ENCODE assay signal across 17 mouse cellular contexts in genomic region chr1:182561945-182562514, GRCm38 (mm10). TPM values are rescaled to one million over a fixed set of nuclear protein-coding genes. Genes with fewer than 3 reads are reported as not detected.
DNase-seq lines count a peak whose midpoint lies in the region; ATAC-seq and TF ChIP-seq lines count a peak whose summit lies in the region.
"Had no signal": no experiment of that assay in that cellular context is flagged by ENCODE, and none has a peak within 500 bp of the region (broad histone marks: within the 10 kb centered on the region; RNA-seq: fewer than 3 reads in every experiment).

No protein-coding gene starts in this region.

- no peak overlapping the region for H3K9ac ChIP-seq in hindbrain, postnatal 0 days (replicated peaks; ENCODE audit: low read length)
- H3K9ac ChIP-seq in neural tube, embryonic 13.5 days, result no peak overlapping the region
- H3K9ac ChIP-seq in lung, postnatal 0 days (replicated peaks; ENCODE audit: low read depth), result no peak overlapping the region
- H3K9ac ChIP-seq: liver, embryonic 12.5 days had no signal

- peak overlapping the region; percentile 40; the same call in 1 of the 2 replicates for H3K27ac ChIP-seq in hindbrain, embryonic 10.5 days
- H3K27ac ChIP-seq in hindbrain, postnatal 0 days, result no peak overlapping the region
- 0 out of 2 replicates have a peak overlapping the region, but pooled peaks have one; percentile 42 for H3K27ac ChIP-seq in neural tube, embryonic 13.5 days (replicated peaks)
- H3K27ac ChIP-seq in lung, postnatal 0 days (ENCODE audit: low read length), result peak overlapping the region; percentile 38; the same call in 1 of the 2 replicates
- H3K27ac ChIP-seq: liver, embryonic 12.5 days had no signal

- no peak overlapping the region for H3K4me3 ChIP-seq in hindbrain, embryonic 10.5 days
- no peak overlapping the region for H3K4me3 ChIP-seq in hindbrain, postnatal 0 days (ENCODE audit: low read length)
- no peak overlapping the region for H3K4me3 ChIP-seq in neural tube, embryonic 13.5 days
- no peak overlapping the region for H3K4me3 ChIP-seq in lung, postnatal 0 days (ENCODE audit: low read depth, low read length)
- H3K4me3 ChIP-seq: liver, embryonic 12.5 days had no signal

- H3K36me3 ChIP-seq in hindbrain, embryonic 10.5 days, result no peaks in the 10 kb centered on the region
- no peaks in the 10 kb centered on the region for H3K36me3 ChIP-seq in hindbrain, postnatal 0 days (ENCODE audit: insufficient read depth, low read length)
- H3K36me3 ChIP-seq in neural tube, embryonic 13.5 days, result no peaks in the 10 kb centered on the region
- H3K36me3 ChIP-seq in lung, postnatal 0 days (ENCODE audit: insufficient read depth, low read length), result no peaks in the 10 kb centered on the region
- H3K36me3 ChIP-seq: G1E; liver, embryonic 12.5 days had no signal

- peaks cover 28% of the 10 kb centered on the region for H3K4me1 ChIP-seq in hindbrain, embryonic 10.5 days (replicated peaks)
- no peaks in the 10 kb centered on the region for H3K4me1 ChIP-seq in hindbrain, postnatal 0 days (ENCODE audit: insufficient read depth, low read length)
- peaks cover 26% of the 10 kb centered on the region for H3K4me1 ChIP-seq in neural tube, embryonic 13.5 days (replicated peaks)
- 0 out of 2 replicates have a peak, but pooled peaks cover 3% of the 10 kb centered on the region for H3K4me1 ChIP-seq in lung, postnatal 0 days (ENCODE audit: insufficient read depth, low read depth, low read length)

- WGBS in hindbrain, embryonic 10.5 days, result 75% methylated on average over 11 of the region's 11 CpGs
- 67% methylated on average over 11 of the region's 11 CpGs for WGBS in hindbrain, postnatal 0 days
- 70% methylated on average over 11 of the region's 11 CpGs for WGBS in neural tube, embryonic 13.5 days
- 58% methylated on average over 11 of the region's 11 CpGs for WGBS in lung, postnatal 0 days

- peak; percentile 60; the same call in 1 of the 2 replicates for TF ChIP-seq EP300 in lung, postnatal 0 days (IDR thresholded peaks at IDR 0.05)

- H3K4me2 ChIP-seq in hindbrain, postnatal 0 days (ENCODE audit: low read depth, low read length), result no peak overlapping the region
- H3K4me2 ChIP-seq in neural tube, embryonic 13.5 days, result peak overlapping the region; percentile 22; the same call in 1 of the 2 replicates
- H3K4me2 ChIP-seq in lung, postnatal 0 days (replicated peaks; ENCODE audit: low read depth, low read length), result peak overlapping the region; percentile 22; the same call in 1 of the 2 replicates

- DNase-seq in hindbrain, embryonic 10.5 days (ENCODE audit: low spot score), result no peak
- no peak for DNase-seq in hindbrain, postnatal 0 days (ENCODE audit: low spot score)
- no peak for DNase-seq in neural tube, embryonic 10.5 days (ENCODE audit: extremely low spot score, low spot score)
- peak; percentile 42 for DNase-seq in lung, postnatal 0 days (ENCODE audit: low spot score)
- DNase-seq in testis, postnatal 14 days (ENCODE audit: low spot score), result no peak
- no peak for DNase-seq in adrenal gland, postnatal 14 days
- DNase-seq: B cell, adult 2 months; cerebellum, postnatal 36 days; heart, adult 11 months; heart, postnatal 4 days; right cerebral cortex, postnatal 14 days had no signal

- no peaks in the 10 kb centered on the region for H3K27me3 ChIP-seq in hindbrain, embryonic 10.5 days (ENCODE audit: insufficient read depth, poor library complexity, severe bottlenecking)
- no peaks in the 10 kb centered on the region for H3K27me3 ChIP-seq in hindbrain, postnatal 0 days (ENCODE audit: insufficient read depth, low read length)
- H3K27me3 ChIP-seq in neural tube, embryonic 13.5 days, result no peaks in the 10 kb centered on the region
- no peaks in the 10 kb centered on the region for H3K27me3 ChIP-seq in lung, postnatal 0 days (replicated peaks; ENCODE audit: insufficient read depth, low read length)
- H3K27me3 ChIP-seq: liver, embryonic 12.5 days had no signal

- H3K9me3 ChIP-seq in hindbrain, embryonic 10.5 days, result no peaks in the 10 kb centered on the region
- no peaks in the 10 kb centered on the region for H3K9me3 ChIP-seq in hindbrain, postnatal 0 days (ENCODE audit: low read length)
- H3K9me3 ChIP-seq in neural tube, embryonic 13.5 days, result no peaks in the 10 kb centered on the region
- no peaks in the 10 kb centered on the region for H3K9me3 ChIP-seq in lung, postnatal 0 days (ENCODE audit: low read length)
- H3K9me3 ChIP-seq: liver, embryonic 12.5 days had no signal

- TF ChIP-seq CTCF in hindbrain, postnatal 0 days (IDR thresholded peaks at IDR 0.05; ENCODE audit: low read depth), result no peak
- TF ChIP-seq CTCF in lung, postnatal 0 days (IDR thresholded peaks at IDR 0.05), result no peak

- no peak for ATAC-seq in hindbrain, postnatal 0 days
- no peak for ATAC-seq in neural tube, embryonic 13.5 days (ENCODE audit: low read depth)
- peak; percentile 27 for ATAC-seq in lung, postnatal 0 days
- ATAC-seq in megakaryocyte, adult 5-6 weeks (ENCODE audit: poor library complexity, severe bottlenecking), result no peak

RNA-seq across cellular contexts. Expression of gene Capn8, which starts 2.8 kb away (rescaled TPM):
- 0.08 TPM in 1 of 2 replicates, not detected in the other for polyA plus RNA-seq in hindbrain, embryonic 10.5 days (2016; fragmentation: Nextera tagmentation; extraction: Ambion mirVana)
- not detected in 2 replicates for total RNA-seq in hindbrain, postnatal 0 days (2014; rRNA removed)
- not detected in 2 replicates for polyA plus RNA-seq in hindbrain, postnatal 0 days (2015; fragmentation: Nextera tagmentation; extraction: Ambion mirVana)
- 0.29 TPM in 1 of 2 replicates, not detected in the other for polyA plus RNA-seq in neural tube, embryonic 13.5 days (2015; fragmentation: Nextera tagmentation; extraction: Ambion mirVana)
- polyA plus RNA-seq in lung, postnatal 0 days (2015; fragmentation: Nextera tagmentation; extraction: Ambion mirVana), result 0.25 and 0.57 TPM in 2 replicates
- 0.15 TPM in 1 of 2 replicates, not detected in the other for total RNA-seq in adrenal gland, postnatal 14 days (2021)
- not detected in 2 replicates for total RNA-seq in megakaryocyte, adult 5-6 weeks (2015)
- not detected in 2 replicates for total RNA-seq in megakaryocyte, adult 5-6 weeks (2017)
- total RNA-seq: G1E; heart, postnatal 4 days; neutrophil, adult 5-6 weeks had no signal
- polyA plus RNA-seq: G1E; liver, embryonic 12.5 days; midbrain, embryonic 14.5 days had no signal

RNA-seq across cellular contexts. Expression of gene Capn2, which starts 44.6 kb away (rescaled TPM):
- polyA plus RNA-seq in hindbrain, embryonic 10.5 days (2016; fragmentation: Nextera tagmentation; extraction: Ambion mirVana), result 91.3 and 105 TPM in 2 replicates
- total RNA-seq in hindbrain, postnatal 0 days (2014; rRNA removed), result 79.7 and 87.2 TPM in 2 replicates
- 82.2 and 83.7 TPM in 2 replicates for polyA plus RNA-seq in hindbrain, postnatal 0 days (2015; fragmentation: Nextera tagmentation; extraction: Ambion mirVana)
- 95.5 and 99.2 TPM in 2 replicates for polyA plus RNA-seq in neural tube, embryonic 13.5 days (2015; fragmentation: Nextera tagmentation; extraction: Ambion mirVana)
- polyA plus RNA-seq in lung, postnatal 0 days (2015; fragmentation: Nextera tagmentation; extraction: Ambion mirVana), result 135 and 149 TPM in 2 replicates
- total RNA-seq in adrenal gland, postnatal 14 days (2021), result 72.2 and 78.0 TPM in 2 replicates
- 108 and 122 TPM in 2 replicates for total RNA-seq in megakaryocyte, adult 5-6 weeks (2015)
- total RNA-seq in megakaryocyte, adult 5-6 weeks (2017), result 174 and 241 TPM in 2 replicates
- polyA plus RNA-seq: G1E had no signal
